Mouse (Mus musculus): ENCODE results near the gene Tmprss6.

The Tmprss6 gene

DNA sequence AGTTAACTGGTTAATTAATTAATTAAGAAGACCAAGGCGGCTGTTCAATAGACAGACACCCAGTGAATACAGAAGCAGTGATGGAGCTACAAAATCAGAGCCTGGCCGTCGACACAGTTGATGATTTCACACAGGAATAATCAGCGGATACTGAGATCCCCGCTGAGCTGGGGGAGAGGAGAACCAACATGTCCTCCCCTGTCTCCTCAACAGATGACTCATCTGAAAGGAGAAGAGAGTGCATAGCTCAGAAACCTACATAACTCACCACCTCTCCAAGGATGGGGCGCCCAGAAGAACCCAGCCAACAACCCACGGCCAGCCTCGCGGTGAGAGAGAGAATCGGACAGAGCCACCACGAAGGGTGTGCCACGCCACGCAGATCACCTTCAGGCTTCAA is 48.0 kb downstream of the Tmprss6 start:
- no peak for DNase-seq (ENCODE audit: low read depth, low spot score)

GRCm38 (mm10) chr15:78416937-78417336 is 51.5 kb downstream of the Tmprss6 start:
- no peak for DNase-seq (ENCODE audit: low read depth, low spot score)

DNA sequence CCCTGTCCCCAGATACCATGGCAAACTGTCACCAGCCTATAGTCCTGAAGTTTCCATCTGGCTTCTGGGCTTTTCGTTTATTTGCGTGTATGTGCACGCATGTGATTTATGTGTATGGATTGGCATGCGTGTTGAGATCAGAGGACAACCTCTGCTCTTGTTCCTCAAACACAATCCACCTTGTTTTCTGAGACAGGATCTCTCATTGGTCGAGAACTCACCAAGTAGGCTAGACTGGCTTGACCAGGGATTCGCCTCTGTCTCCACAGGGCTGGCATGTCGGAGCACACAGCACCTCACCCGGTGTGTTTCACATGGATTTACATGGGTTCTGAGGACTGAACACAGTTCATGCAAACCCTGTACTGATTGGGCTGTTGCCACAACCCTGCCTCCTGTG is 54.3 kb downstream of the Tmprss6 start:
- no peak for DNase-seq (ENCODE audit: low read depth, low spot score)

DNA sequence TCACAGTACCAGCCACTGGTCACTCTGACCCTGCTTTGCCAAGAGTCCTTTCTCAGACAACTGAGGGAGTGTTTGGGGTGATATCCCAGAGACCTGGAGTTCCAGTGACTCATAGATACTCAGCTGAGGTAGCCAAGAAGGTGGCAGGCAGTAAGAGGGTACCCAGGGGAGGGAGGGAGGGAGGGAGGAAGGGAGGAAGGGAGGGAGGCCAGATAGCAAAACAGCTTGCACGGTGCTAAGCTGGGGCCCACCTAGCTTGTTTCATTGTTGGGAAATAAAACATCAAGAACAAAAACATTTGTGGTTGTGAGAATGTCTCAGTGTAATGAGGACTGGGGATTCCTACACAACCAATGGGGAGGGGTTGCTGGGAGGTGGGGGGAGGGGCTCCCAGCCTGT is 54.7 kb downstream of the Tmprss6 start:
- no peak for DNase-seq (ENCODE audit: low read depth, low spot score)

- no peak for DNase-seq (ENCODE audit: low read depth, low spot score)
These were observed 55.2 kb downstream of the Tmprss6 start for GRCm38 (mm10) chr15:78413083-78413718.

DNA sequence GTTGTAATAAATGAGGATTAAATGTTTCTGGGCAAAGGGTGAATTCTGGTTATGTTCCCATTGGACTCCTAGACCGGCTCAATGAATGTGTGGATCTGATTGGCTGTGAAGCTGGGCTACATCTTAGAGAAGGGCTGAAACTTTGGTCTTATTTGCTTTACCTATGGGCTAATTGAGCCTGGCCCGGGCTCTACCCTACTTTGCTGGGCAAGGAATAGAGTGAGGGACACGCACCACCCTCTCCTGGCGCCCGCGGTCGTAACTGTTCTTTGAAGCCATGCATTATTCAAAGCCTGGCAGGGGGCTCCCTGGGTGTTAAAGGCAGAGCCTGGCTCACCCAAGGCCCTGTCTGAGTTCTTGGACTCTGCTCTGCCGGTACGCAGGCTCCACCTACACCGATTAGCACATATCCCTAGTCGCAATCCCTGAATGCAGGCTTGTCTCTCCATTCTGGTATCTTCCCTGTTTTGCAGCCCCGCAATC is 58.8 kb downstream of the Tmprss6 start:
- no peak for DNase-seq (ENCODE audit: low read depth, low spot score)

DNA sequence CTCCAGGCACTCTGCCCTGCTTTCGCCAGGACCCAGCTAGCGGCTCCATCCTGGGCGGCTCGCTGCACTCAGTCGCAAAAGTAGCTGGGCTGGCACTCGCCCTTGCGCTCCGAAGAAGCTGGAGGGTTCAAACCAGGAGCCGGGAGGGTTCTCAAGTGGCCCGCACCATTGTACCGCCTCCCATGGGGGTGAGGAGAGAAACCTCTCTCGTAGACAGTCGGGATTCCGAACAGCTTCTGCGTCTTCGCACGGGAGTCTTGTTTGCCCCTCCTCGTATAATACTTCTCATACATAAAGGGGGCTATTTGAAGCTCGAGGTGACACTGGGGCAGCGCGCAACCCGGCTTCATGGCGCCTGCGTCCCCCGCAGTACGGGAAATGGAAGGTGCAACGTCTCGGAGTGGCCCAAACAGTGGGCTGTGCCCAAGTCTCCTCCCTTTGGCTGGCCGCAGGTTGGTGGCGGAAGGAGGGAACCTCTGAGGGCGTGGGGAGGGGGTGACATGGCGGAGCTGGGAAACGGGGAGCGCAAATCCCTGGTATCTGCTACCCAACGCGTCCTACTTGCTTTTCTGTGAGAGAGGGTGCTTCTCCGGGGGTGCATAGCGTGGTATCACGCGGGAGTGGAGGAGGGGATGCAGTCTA is 62.0 kb downstream of the Tmprss6 start, which contains the start of gene Mpst:
Gene Mpst (plus strand): TSS at position 124 of the 642 bp plus-strand sequence.
- peak; percentile 93 for DNase-seq (ENCODE audit: low read depth, low spot score)

DNA sequence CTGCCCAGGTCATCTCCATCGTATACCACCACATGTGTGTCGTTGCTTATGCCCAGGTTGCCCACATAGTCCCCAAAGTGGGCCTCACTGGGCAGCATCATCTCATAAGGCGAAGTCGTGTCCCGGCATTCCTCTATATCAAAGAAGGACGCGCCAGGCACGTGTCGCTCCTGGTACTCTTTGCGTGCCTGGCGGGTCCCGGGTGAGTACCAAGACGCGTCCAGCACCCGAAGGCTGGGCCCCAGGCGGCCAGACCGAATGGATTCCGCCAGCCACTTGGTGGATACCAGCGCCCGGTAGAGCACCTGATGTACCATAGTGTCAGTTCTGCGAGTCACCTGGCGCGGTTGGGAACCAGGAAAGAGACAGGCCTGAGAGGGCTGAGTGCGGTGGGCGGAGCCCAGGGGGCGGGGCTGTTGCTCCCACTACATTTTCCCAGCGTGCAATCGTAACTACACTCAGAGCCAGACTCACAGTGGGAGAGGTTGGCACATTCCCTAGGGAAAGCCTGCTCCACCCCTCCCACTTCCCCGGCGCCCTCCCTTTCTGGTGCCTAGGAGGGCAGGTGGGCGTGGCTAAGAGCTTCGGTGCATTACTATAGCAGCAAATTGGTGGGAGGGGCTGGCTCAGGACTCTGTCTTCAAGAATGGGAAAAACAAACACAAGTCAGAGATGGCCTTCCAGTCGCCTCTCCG is 62.8 kb downstream of the Tmprss6 start, which contains the start of gene Tst:
Gene Tst (minus strand): TSS at position 391 of the 695 bp plus-strand sequence.
- DNase-seq (ENCODE audit: low read depth, low spot score), result peak; percentile 99

DNA sequence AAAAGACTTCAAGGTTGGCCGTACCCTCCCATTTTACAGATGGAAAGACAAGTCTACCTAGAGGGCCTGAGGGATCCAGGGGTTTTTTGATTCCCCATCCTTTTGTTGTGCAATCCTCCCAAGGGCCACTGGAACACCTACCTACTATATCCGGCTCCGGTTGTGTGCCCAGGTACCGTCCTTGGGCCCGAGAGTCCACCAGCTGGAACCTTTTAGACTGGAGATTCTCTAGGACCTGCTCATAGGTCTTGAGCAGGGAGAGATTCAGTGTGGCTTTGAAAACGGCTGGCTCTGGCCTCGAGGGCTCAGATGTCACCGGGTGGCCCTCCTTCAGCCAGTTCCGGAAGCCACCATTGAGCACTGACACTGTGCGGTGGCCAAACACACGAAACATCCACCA is 63.3 kb downstream of the Tmprss6 start:
- DNase-seq (ENCODE audit: low read depth, low spot score), result no peak

DNA sequence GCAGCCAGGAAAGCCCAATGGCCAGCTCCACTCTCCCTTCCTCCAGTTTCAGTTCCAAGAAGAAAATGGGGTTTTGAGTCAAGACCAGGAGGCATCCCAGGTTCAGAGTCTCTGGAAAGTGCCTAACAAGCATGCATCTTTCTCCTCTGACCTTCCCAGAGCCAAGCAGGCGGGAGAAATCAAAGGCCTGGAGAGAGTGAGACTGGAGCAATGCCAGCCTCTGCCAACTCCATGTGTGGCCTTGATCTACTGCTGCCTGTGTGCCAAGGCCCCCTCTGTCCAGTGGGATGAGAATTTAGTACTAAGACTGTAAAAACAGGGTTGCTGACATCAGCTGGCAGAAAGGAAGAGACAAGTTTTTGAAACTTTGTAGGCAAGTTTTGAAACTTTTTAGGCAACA is 64.5 kb downstream of the Tmprss6 start:
- no peak for DNase-seq (ENCODE audit: low read depth, low spot score)

GRCm38 (mm10) chr15:78403301-78403741 is 65.1 kb downstream of the Tmprss6 start:
- peak; percentile 68 for DNase-seq (ENCODE audit: low read depth, low spot score)

DNA sequence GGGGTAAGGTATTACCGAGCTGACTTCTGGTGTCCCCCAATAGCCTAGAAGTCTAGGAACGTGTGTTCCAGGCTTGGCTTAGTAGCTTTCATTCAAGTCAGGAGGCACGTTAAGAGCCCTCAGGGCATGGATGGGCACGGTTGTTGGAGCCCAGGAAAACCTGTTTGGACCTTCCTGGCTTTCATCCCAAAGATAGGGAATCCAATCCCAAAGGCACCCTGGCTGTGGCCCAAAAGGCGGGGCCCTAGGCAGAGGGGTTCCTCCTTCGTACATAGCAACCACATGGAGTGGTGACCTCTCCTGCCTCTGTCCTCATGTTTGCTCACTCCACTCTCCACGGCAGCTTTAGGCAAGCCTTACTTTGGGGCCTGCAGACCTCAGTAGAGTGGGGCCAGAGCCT is 66.0 kb downstream of the Tmprss6 start:
- DNase-seq (ENCODE audit: low read depth, low spot score), result no peak

GRCm38 (mm10) chr15:78401921-78402320 is 66.5 kb downstream of the Tmprss6 start:
- DNase-seq (ENCODE audit: low read depth, low spot score), result no peak

DNA sequence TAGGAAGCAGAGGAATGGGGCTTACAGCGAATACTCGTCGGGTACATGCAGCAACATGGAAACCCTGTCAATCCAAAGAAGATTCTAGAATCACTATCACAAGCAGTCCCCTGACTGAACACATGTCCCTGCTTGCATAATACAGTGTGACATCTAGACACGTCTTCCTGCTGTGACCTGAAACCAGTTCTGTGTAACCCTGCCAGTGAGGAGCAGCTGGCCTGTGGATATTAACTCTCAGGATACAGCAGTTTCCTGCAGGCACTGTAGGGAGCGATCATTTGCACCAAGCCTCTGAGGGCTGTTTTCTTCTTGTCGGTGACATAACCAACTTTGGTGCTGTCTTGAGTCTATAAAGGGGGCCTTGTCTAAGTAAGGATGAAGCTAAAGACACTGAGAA is 67.1 kb downstream of the Tmprss6 start:
- no peak for DNase-seq (ENCODE audit: low read depth, low spot score)

- DNase-seq (ENCODE audit: low read depth, low spot score), result no peak
These were observed 72.9 kb downstream of the Tmprss6 start, which contains the start of gene Tex33 for GRCm38 (mm10) chr15:78395478-78395962. TSS of gene Tex33 (minus strand) at chr15:78395912.

- no peak for DNase-seq (ENCODE audit: low read depth, low spot score)
These were observed 77.6 kb downstream of the Tmprss6 start for GRCm38 (mm10) chr15:78390855-78391254.
